Mouse (Mus musculus) liver, postnatal 0 days (tissue): ENCODE measurements around the gene Ppp4c. TPM values are rescaled to one million over a fixed set of nuclear protein-coding genes. Genes with fewer than 3 reads are reported as not detected.

ENCODE experiments used
- ATAC-seq: fragments of 200-750 bp; cut with Nextera tagmentation; 2 replicates; pipeline ENCODE4 v1.8.0; 2017; ENCODE audit warnings: mild to moderate bottlenecking, moderate library complexity
- DNase-seq: peaks from one replicate; pipeline ENCODE4 v3.0.0-alpha.2; 2016
- H3K27ac ChIP-seq: fragments of 300-500 bp; sonication (generic); 2 replicates; pipeline ENCODE4 v1.5.1; 2014; ENCODE audit warnings: antibody characterized with exemption, moderate library complexity, mild to moderate bottlenecking, low read depth
- H3K27me3 ChIP-seq: fragments of 300-500 bp; sonication (generic); 2 replicates; pipeline ENCODE4 v1.6.1; 2014; ENCODE audit warnings: low read length, control low read depth, mixed read lengths; ENCODE audit not compliant: insufficient read depth
- H3K36me3 ChIP-seq: fragments of 300-500 bp; sonication (generic); replicated peaks from 2 replicates; pipeline ENCODE4 v1.6.1; 2014; ENCODE audit warnings: mild to moderate bottlenecking, control low read depth, low read length, moderate library complexity, mixed read lengths; ENCODE audit not compliant: insufficient read depth
- H3K4me1 ChIP-seq: fragments of 300-500 bp; sonication (generic); 2 replicates; pipeline ENCODE4 v1.6.1; 2014; ENCODE audit warnings: antibody characterized with exemption, mild to moderate bottlenecking, control low read depth; ENCODE audit not compliant: insufficient read depth
- H3K4me2 ChIP-seq: fragments of 300-500 bp; sonication (generic); 2 replicates; pipeline ENCODE4 v1.6.1; 2014; ENCODE audit warnings: low read depth, mild to moderate bottlenecking, low read length, moderate library complexity, mixed read lengths
- H3K4me3 ChIP-seq: fragments of 300-500 bp; sonication (generic); 2 replicates; pipeline ENCODE4 v1.5.1; 2014; ENCODE audit warnings: low read depth, low read length
- H3K9ac ChIP-seq: fragments of 300-500 bp; sonication (generic); replicated peaks from 2 replicates; pipeline ENCODE4 v1.6.1; 2014; ENCODE audit warnings: mild to moderate bottlenecking, moderate library complexity
- H3K9me3 ChIP-seq: fragments of 300-500 bp; sonication (generic); 2 replicates; pipeline ENCODE4 v1.6.1; 2016; ENCODE audit warnings: mild to moderate bottlenecking, control low read depth, low read length, mixed read lengths
- CTCF ChIP-seq: sonication (generic); IDR thresholded peaks from 2 replicates; pipeline ENCODE4 v1.5.1; 2016; ENCODE audit warnings: antibody characterized with exemption, low read depth
- EP300 ChIP-seq: IDR thresholded peaks from 2 replicates; pipeline ENCODE4 v1.6.1; 2016; ENCODE audit warnings: antibody characterized with exemption, low read depth, mild to moderate bottlenecking
- WGBS: fragments of 180-500 bp; shearing (Covaris S2); extraction: QIAGEN DNeasy Blood & Tissue Kit; methylation state at CpG from one replicate; pipeline ENCODE4 v1.1.7; 2014; ENCODE audit not compliant: insufficient replicate concordance; 5-methylcytosine and 5-hydroxymethylcytosine counted together
- polyA plus RNA-seq: library from polyadenylated mRNA; unstranded; fragments of >200 nt; fragmentation: Nextera tagmentation; extraction: Ambion mirVana; gene quantifications from 2 replicates; pipeline ENCODE4 v1.2.1, GENCODE M21; 2015

Ppp4c gene
- polyA plus RNA-seq, 1 experiment from 2014 or later, result 69.9 TPM

- no peaks in the 10 kb centered on the region for H3K27me3 ChIP-seq
- no peaks in the 10 kb centered on the region for H3K36me3 ChIP-seq
- DNase-seq (no peak), ATAC-seq (peak; percentile 36; the same call in 1 of the 2 replicates)
- H3K4me3 ChIP-seq, result no peak overlapping the region
- TF ChIP-seq CTCF (no peak), EP300 (peak; percentile 69; the same call in 1 of the 2 replicates)
- WGBS, result 68% methylated on average over 8 of the region's 8 CpGs
- H3K9me3 ChIP-seq, result no peaks in the 10 kb centered on the region
- no peak overlapping the region for H3K9ac ChIP-seq
- no peak overlapping the region for H3K4me2 ChIP-seq
- no peak overlapping the region for H3K27ac ChIP-seq
- H3K4me1 ChIP-seq, result no peaks in the 10 kb centered on the region
Observed at GRCm38 (mm10) chr7:126816494-126816893, 24.2 kb upstream of the Ppp4c start.

GRCm38 (mm10) chr7:126815726-126816222 lies 23.5 kb upstream of the Ppp4c start:
- Histone ChIP-seq H3K4me3 (no peak overlapping the region), H3K4me2 (no peak overlapping the region), H3K27ac (no peak overlapping the region), H3K9me3 (no peaks in the 10 kb centered on the region), H3K4me1 (no peaks in the 10 kb centered on the region), H3K27me3 (no peaks in the 10 kb centered on the region), H3K9ac (no peak overlapping the region), H3K36me3 (no peaks in the 10 kb centered on the region)
- TF ChIP-seq CTCF, result no peak
- TF ChIP-seq EP300, result no peak
- no peak for DNase-seq
- no peak for ATAC-seq
- 67% methylated on average over 8 of the region's 8 CpGs for WGBS

GRCm38 (mm10) chr7:126809723-126810369 lies 17.6 kb upstream of the Ppp4c start:
- no peak for DNase-seq
- Histone ChIP-seq H3K4me2 (peak overlapping the region; percentile 89; the same call in 1 of the 2 replicates), H3K27ac (no peak overlapping the region), H3K4me3 (no peak overlapping the region), H3K9me3 (no peaks in the 10 kb centered on the region), H3K36me3 (no peaks in the 10 kb centered on the region), H3K9ac (no peak overlapping the region), H3K4me1 (peaks cover 17% of the 10 kb centered on the region), H3K27me3 (no peaks in the 10 kb centered on the region)
- TF ChIP-seq CTCF, result no peak
- no peak for TF ChIP-seq EP300
- WGBS, result 46% methylated on average over 5 of the region's 5 CpGs
- ATAC-seq, result no peak

GRCm38 (mm10) chr7:126808703-126809455 lies 16.6 kb upstream of the Ppp4c start:
- Histone ChIP-seq H3K27ac (no peak overlapping the region), H3K27me3 (no peaks in the 10 kb centered on the region), H3K4me3 (peak overlapping the region; percentile 53), H3K9ac (peak overlapping the region; percentile 57), H3K4me1 (peaks cover 17% of the 10 kb centered on the region), H3K4me2 (peak overlapping the region; percentile 89), H3K9me3 (no peaks in the 10 kb centered on the region), H3K36me3 (no peaks in the 10 kb centered on the region)
- TF ChIP-seq EP300 (peak; percentile 19; the same call in 1 of the 2 replicates), CTCF (peak; percentile 22; the same call in 1 of the 2 replicates)
- DNase-seq (peak; percentile 84), ATAC-seq (peak; percentile 90)
- 2% methylated on average over 43 of the region's 43 CpGs for WGBS

GRCm38 (mm10) chr7:126807405-126807804 lies 15.1 kb upstream of the Ppp4c start:
- H3K27ac ChIP-seq, result no peak overlapping the region
- H3K9ac ChIP-seq, result no peak overlapping the region
- H3K27me3 ChIP-seq, result no peaks in the 10 kb centered on the region
- ATAC-seq (no peak), DNase-seq (no peak)
- H3K9me3 ChIP-seq, result no peaks in the 10 kb centered on the region
- no peaks in the 10 kb centered on the region for H3K36me3 ChIP-seq
- H3K4me1 ChIP-seq, result peaks cover 17% of the 10 kb centered on the region
- no peak overlapping the region; the same call in 1 of the 2 replicates for H3K4me2 ChIP-seq
- TF ChIP-seq EP300, result no peak
- TF ChIP-seq CTCF, result no peak
- no peak overlapping the region for H3K4me3 ChIP-seq
- 69% methylated on average over 4 of the region's 4 CpGs for WGBS

- Histone ChIP-seq H3K36me3 (no peaks in the 10 kb centered on the region), H3K27me3 (no peaks in the 10 kb centered on the region), H3K9me3 (no peaks in the 10 kb centered on the region), H3K4me1 (peaks cover 17% of the 10 kb centered on the region), H3K9ac (no peak overlapping the region), H3K4me2 (no peak overlapping the region), H3K4me3 (no peak overlapping the region), H3K27ac (no peak overlapping the region)
- ATAC-seq (peak; percentile 54), DNase-seq (peak; percentile 67)
- no peak for TF ChIP-seq EP300
- TF ChIP-seq CTCF, result no peak
- WGBS, result 65% methylated on average over 6 of the region's 6 CpGs
Observed at GRCm38 (mm10) chr7:126806956-126807355, 14.7 kb upstream of the Ppp4c start.
